Mouse (Mus musculus) CD4-positive, CD25-positive, alpha-beta regulatory T cell, adult 2 months (primary cell): ENCODE data around the gene Gna12.

ENCODE experiments used
- DNase-seq: peaks from one replicate; pipeline ENCODE4 v3.0.0-alpha.2; 2012; ENCODE audit warnings: low read depth, low spot score

Gene Gna12

GRCm38 (mm10) chr5:140710315-140710714 lies 119.9 kb downstream of the Gna12 start:
- no peak for DNase-seq
